Mouse (Mus musculus): ENCODE data around the gene Opcml. TPM values are rescaled to one million over a fixed set of nuclear protein-coding genes. Genes with fewer than 3 reads are reported as not detected.

Gene Opcml
- polyA plus RNA-seq, 1 experiment: 0.03 TPM

GRCm38 (mm10) chr9:28588488-28588887 lies 797.9 kb downstream of the Opcml start:
- TF ChIP-seq TAL1 (IDR thresholded peaks at IDR 0.05; ENCODE audit: low read length) (no peak), GATA1 (IDR thresholded peaks at IDR 0.05; ENCODE audit: low read length) (no peak)
- no peaks in the 10 kb centered on the region for H3K4me1 ChIP-seq (ENCODE audit: control insufficient read depth)
- H3K4me3 ChIP-seq (replicated peaks): no peak overlapping the region
- H3K9me3 ChIP-seq (ENCODE audit: control insufficient read depth, low read length): no peaks in the 10 kb centered on the region
- H3K27me3 ChIP-seq (ENCODE audit: control insufficient read depth): no peaks in the 10 kb centered on the region
- H3K36me3 ChIP-seq (ENCODE audit: control insufficient read depth): no peaks in the 10 kb centered on the region

GRCm38 (mm10) chr9:28592208-28592607 lies 801.6 kb downstream of the Opcml start:
- Histone ChIP-seq H3K4me3 (replicated peaks) (no peak overlapping the region), H3K36me3 (ENCODE audit: control insufficient read depth) (no peaks in the 10 kb centered on the region), H3K9me3 (ENCODE audit: control insufficient read depth, low read length) (no peaks in the 10 kb centered on the region), H3K4me1 (ENCODE audit: control insufficient read depth) (no peaks in the 10 kb centered on the region), H3K27me3 (ENCODE audit: control insufficient read depth) (no peaks in the 10 kb centered on the region)
- TF ChIP-seq TAL1 (IDR thresholded peaks at IDR 0.05; ENCODE audit: low read length): no peak
- no peak for TF ChIP-seq GATA1 (IDR thresholded peaks at IDR 0.05; ENCODE audit: low read length)

GRCm38 (mm10) chr9:28595062-28595461 lies 804.5 kb downstream of the Opcml start:
- H3K4me3 ChIP-seq (replicated peaks): no peak overlapping the region
- no peaks in the 10 kb centered on the region for H3K4me1 ChIP-seq (ENCODE audit: control insufficient read depth)
- H3K27me3 ChIP-seq (ENCODE audit: control insufficient read depth): no peaks in the 10 kb centered on the region
- no peaks in the 10 kb centered on the region for H3K9me3 ChIP-seq (ENCODE audit: control insufficient read depth, low read length)
- TF ChIP-seq TAL1 (IDR thresholded peaks at IDR 0.05; ENCODE audit: low read length) (no peak), GATA1 (IDR thresholded peaks at IDR 0.05; ENCODE audit: low read length) (no peak)
- no peaks in the 10 kb centered on the region for H3K36me3 ChIP-seq (ENCODE audit: control insufficient read depth)

GRCm38 (mm10) chr9:28605561-28605960 lies 815.0 kb downstream of the Opcml start:
- Histone ChIP-seq H3K27me3 (ENCODE audit: control insufficient read depth) (no peaks in the 10 kb centered on the region), H3K36me3 (ENCODE audit: control insufficient read depth) (no peaks in the 10 kb centered on the region), H3K9me3 (ENCODE audit: control insufficient read depth, low read length) (no peaks in the 10 kb centered on the region), H3K4me3 (replicated peaks) (no peak overlapping the region), H3K4me1 (ENCODE audit: control insufficient read depth) (no peaks in the 10 kb centered on the region)
- no peak for TF ChIP-seq GATA1 (IDR thresholded peaks at IDR 0.05; ENCODE audit: low read length)
- no peak for TF ChIP-seq TAL1 (IDR thresholded peaks at IDR 0.05; ENCODE audit: low read length)

GRCm38 (mm10) chr9:28613683-28614620 lies 823.4 kb downstream of the Opcml start:
- H3K4me3 ChIP-seq (replicated peaks): no peak overlapping the region
- no peaks in the 10 kb centered on the region for H3K4me1 ChIP-seq (ENCODE audit: control insufficient read depth)
- H3K36me3 ChIP-seq (ENCODE audit: control insufficient read depth): no peaks in the 10 kb centered on the region
- no peaks in the 10 kb centered on the region for H3K9me3 ChIP-seq (ENCODE audit: control insufficient read depth, low read length)
- no peaks in the 10 kb centered on the region for H3K27me3 ChIP-seq (ENCODE audit: control insufficient read depth)
- TF ChIP-seq TAL1 (IDR thresholded peaks at IDR 0.05; ENCODE audit: low read length) (no peak), GATA1 (IDR thresholded peaks at IDR 0.05; ENCODE audit: low read length) (no peak)

GRCm38 (mm10) chr9:28615447-28615846 lies 824.9 kb downstream of the Opcml start:
- TF ChIP-seq TAL1 (IDR thresholded peaks at IDR 0.05; ENCODE audit: low read length) (no peak), GATA1 (IDR thresholded peaks at IDR 0.05; ENCODE audit: low read length) (no peak)
- no peaks in the 10 kb centered on the region for H3K4me1 ChIP-seq (ENCODE audit: control insufficient read depth)
- no peak overlapping the region for H3K4me3 ChIP-seq (replicated peaks)
- H3K36me3 ChIP-seq (ENCODE audit: control insufficient read depth): no peaks in the 10 kb centered on the region
- H3K9me3 ChIP-seq (ENCODE audit: control insufficient read depth, low read length): no peaks in the 10 kb centered on the region
- no peaks in the 10 kb centered on the region for H3K27me3 ChIP-seq (ENCODE audit: control insufficient read depth)

GRCm38 (mm10) chr9:28617666-28618065 lies 827.1 kb downstream of the Opcml start:
- H3K27me3 ChIP-seq (ENCODE audit: control insufficient read depth): no peaks in the 10 kb centered on the region
- H3K4me3 ChIP-seq (replicated peaks): no peak overlapping the region
- no peaks in the 10 kb centered on the region for H3K36me3 ChIP-seq (ENCODE audit: control insufficient read depth)
- TF ChIP-seq GATA1 (IDR thresholded peaks at IDR 0.05; ENCODE audit: low read length) (no peak), TAL1 (IDR thresholded peaks at IDR 0.05; ENCODE audit: low read length) (no peak)
- H3K9me3 ChIP-seq (ENCODE audit: control insufficient read depth, low read length): no peaks in the 10 kb centered on the region
- no peaks in the 10 kb centered on the region for H3K4me1 ChIP-seq (ENCODE audit: control insufficient read depth)

- Histone ChIP-seq H3K9me3 (ENCODE audit: control insufficient read depth, low read length) (no peaks in the 10 kb centered on the region), H3K36me3 (ENCODE audit: control insufficient read depth) (no peaks in the 10 kb centered on the region), H3K4me1 (ENCODE audit: control insufficient read depth) (no peaks in the 10 kb centered on the region), H3K27me3 (ENCODE audit: control insufficient read depth) (no peaks in the 10 kb centered on the region), H3K4me3 (replicated peaks) (no peak overlapping the region)
- TF ChIP-seq GATA1 (IDR thresholded peaks at IDR 0.05; ENCODE audit: low read length): no peak
- TF ChIP-seq TAL1 (IDR thresholded peaks at IDR 0.05; ENCODE audit: low read length): no peak
Observed at GRCm38 (mm10) chr9:28618186-28618892, 827.8 kb downstream of the Opcml start.

- TF ChIP-seq GATA1 (IDR thresholded peaks at IDR 0.05; ENCODE audit: low read length): no peak
- no peak for TF ChIP-seq TAL1 (IDR thresholded peaks at IDR 0.05; ENCODE audit: low read length)
- no peaks in the 10 kb centered on the region for H3K27me3 ChIP-seq (ENCODE audit: control insufficient read depth)
Observed at GRCm38 (mm10) chr9:28621939-28622338, 831.4 kb downstream of the Opcml start.

More at GRCm38 (mm10) chr9:28621939-28622338, 831.4 kb downstream of the Opcml start:
- H3K36me3 ChIP-seq (ENCODE audit: control insufficient read depth): no peaks in the 10 kb centered on the region
- H3K4me1 ChIP-seq (ENCODE audit: control insufficient read depth): no peaks in the 10 kb centered on the region
- H3K4me3 ChIP-seq (replicated peaks): no peak overlapping the region
- H3K9me3 ChIP-seq (ENCODE audit: control insufficient read depth, low read length): no peaks in the 10 kb centered on the region

Data from erythroblast, embryonic 14.5 days (primary cell).